Mouse (Mus musculus) erythroblast, embryonic 14.5 days (primary cell): ENCODE data around the gene Fam107a. TPM values are rescaled to one million over a fixed set of nuclear protein-coding genes. Genes with fewer than 3 reads are reported as not detected.

ENCODE experiments used
- H3K27me3 ChIP-seq: 2 replicates; pipeline ENCODE4 v1.6.1; 2012; ENCODE audit warnings: inconsistent platforms; ENCODE audit not compliant: control insufficient read depth
- H3K36me3 ChIP-seq: 2 replicates; pipeline ENCODE4 v1.6.1; 2012; ENCODE audit warnings: mild to moderate bottlenecking, inconsistent platforms; ENCODE audit not compliant: control insufficient read depth
- H3K4me1 ChIP-seq: 2 replicates; pipeline ENCODE4 v1.6.1; 2012; ENCODE audit warnings: inconsistent platforms; ENCODE audit not compliant: control insufficient read depth
- H3K4me3 ChIP-seq: replicated peaks from 2 replicates; pipeline ENCODE3; 2012; ENCODE audit warnings: moderate library complexity, mild to moderate bottlenecking, inconsistent platforms
- H3K9me3 ChIP-seq: 2 replicates; pipeline ENCODE4 v1.6.1; 2012; ENCODE audit warnings: low read length, inconsistent platforms, mixed read lengths; ENCODE audit not compliant: control insufficient read depth
- GATA1 ChIP-seq: IDR thresholded peaks from 2 replicates; pipeline ENCODE4 v1.6.1; 2012; ENCODE audit warnings: low read length, inconsistent platforms, mixed read lengths
- TAL1 ChIP-seq: IDR thresholded peaks from 3 replicates; pipeline ENCODE4 v1.6.1; 2012; ENCODE audit warnings: low read length, inconsistent platforms, mixed read lengths
- polyA plus RNA-seq: library from polyadenylated mRNA; stranded (reverse); fragments of >175 nt; gene quantifications from 2 replicates; pipeline ENCODE4 v1.2.3, GENCODE M21; 2012

The Fam107a gene
- polyA plus RNA-seq, 1 experiment = not detected

DNA sequence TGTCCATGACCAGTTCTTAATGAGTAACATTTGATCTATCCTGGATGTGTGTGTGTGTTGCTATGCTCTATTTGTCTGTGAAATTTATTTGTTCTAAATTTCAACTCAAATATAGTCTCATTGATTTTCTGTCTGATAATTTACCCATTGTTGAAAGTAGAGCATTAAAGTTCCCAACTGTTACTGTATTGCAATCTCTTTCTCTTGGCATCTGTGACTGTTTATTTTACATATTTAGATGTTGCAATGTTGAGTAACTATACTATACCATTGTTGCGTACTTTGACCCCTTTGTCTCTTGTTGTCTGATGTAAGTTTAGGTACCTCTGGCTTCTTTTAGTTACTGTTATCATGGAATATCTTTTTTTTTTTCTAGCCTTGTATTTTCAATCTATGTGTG, 53.4 kb downstream of the Fam107a start:
- TF ChIP-seq TAL1 (no peak), GATA1 (no peak)
- Histone ChIP-seq H3K4me1 (no peaks in the 10 kb centered on the region), H3K27me3 (no peaks in the 10 kb centered on the region), H3K36me3 (no peaks in the 10 kb centered on the region), H3K4me3 (no peak overlapping the region), H3K9me3 (no peaks in the 10 kb centered on the region)

DNA sequence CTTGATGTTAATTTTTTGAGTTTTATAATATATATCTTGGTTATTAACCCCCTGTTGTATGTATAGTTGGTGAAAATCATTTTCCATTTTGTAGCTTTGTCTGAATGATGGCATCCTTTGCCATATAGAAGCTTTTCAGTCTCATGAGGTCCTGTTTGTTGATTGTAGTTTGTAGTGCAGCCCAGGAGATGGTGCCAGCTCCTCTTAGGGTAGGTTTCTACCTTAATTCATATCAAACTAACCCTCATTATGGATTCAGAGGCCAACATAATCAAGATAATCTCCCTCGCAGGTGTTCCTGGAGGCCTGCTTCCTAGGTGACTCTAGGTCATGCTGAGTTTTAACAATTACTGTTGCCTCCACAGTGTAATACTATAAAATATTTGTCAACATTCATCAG, 55.6 kb downstream of the Fam107a start:
- H3K27me3 ChIP-seq = no peaks in the 10 kb centered on the region
- no peak for TF ChIP-seq GATA1
- TF ChIP-seq TAL1 = no peak
- H3K4me1 ChIP-seq = no peaks in the 10 kb centered on the region
- no peaks in the 10 kb centered on the region for H3K9me3 ChIP-seq
- no peaks in the 10 kb centered on the region for H3K36me3 ChIP-seq
- no peak overlapping the region for H3K4me3 ChIP-seq

DNA sequence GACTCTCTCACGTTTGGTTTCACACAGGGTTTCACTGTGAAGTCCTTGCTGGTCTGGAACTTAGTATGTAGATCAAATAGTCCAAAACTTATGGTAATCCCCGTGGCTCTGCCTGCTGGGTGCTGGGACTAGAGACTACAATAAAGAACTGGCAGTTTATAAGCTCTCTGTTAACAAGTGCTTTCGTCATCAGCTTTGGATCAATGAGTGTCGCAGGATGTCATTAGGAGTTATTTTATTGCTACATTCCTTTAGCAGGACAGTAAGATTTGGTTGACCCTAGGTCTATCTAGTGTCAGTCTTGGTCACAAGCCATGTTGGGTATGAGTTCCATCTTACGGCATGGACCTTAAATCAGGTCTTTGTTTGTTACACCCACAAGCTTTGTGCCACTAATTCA, 57.6 kb downstream of the Fam107a start:
- Histone ChIP-seq H3K4me3 (no peak overlapping the region), H3K36me3 (no peaks in the 10 kb centered on the region), H3K27me3 (no peaks in the 10 kb centered on the region), H3K4me1 (no peaks in the 10 kb centered on the region), H3K9me3 (no peaks in the 10 kb centered on the region)
- no peak for TF ChIP-seq TAL1
- no peak for TF ChIP-seq GATA1

DNA sequence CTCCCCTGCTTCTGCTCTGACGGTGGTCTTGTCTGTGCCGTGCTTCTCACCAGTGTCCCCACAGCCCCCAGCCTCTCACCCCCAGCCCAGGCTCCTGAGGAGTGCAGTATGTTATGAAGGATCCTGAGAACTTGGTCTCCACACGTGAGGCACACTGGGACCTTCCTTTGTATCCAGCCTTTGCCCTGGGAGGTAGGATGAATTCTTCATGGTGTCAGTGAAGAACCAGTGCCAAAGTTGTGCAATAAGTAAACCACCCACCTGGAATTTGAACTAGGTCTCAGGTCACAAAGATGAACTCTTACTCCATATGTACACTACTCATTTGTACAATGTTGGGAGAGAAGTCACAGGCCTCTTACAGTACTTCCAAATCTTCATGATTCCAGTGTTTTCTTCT, 58.7 kb downstream of the Fam107a start, which contains the start of gene Acox2:
Gene Acox2, minus strand, starts transcription at position 188 of the 400 bp plus-strand sequence.
- Histone ChIP-seq H3K9me3 (no peaks in the 10 kb centered on the region), H3K4me1 (no peaks in the 10 kb centered on the region), H3K4me3 (peak within 1 kb of the TSS; percentile 0), H3K36me3 (no peaks in the 10 kb centered on the region; the same call in 1 of the 2 replicates), H3K27me3 (no peaks in the 10 kb centered on the region)
- TF ChIP-seq GATA1 (no peak), TAL1 (no peak)

DNA sequence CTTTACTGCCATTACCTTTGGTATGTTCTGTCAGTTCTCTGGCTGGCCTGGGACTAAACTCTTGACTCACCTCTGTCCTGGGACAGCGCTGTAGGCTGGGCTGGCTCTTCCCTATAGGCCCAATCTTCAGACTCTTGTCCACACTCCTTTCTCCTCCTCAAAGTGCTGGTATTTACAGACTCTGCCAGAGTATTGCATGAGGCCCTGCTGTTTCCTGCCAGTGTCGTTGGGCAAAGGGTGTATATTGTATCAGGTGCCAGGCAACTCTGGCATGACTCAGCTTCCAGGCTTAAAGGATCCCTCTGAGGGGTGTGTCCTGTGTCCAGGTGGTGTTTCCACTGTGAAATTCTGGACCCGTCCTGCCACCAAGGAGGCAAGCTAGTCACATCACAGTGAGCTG, 59.1 kb downstream of the Fam107a start:
- TF ChIP-seq TAL1 (no peak), GATA1 (no peak)
- Histone ChIP-seq H3K4me3 (no peak overlapping the region), H3K4me1 (no peaks in the 10 kb centered on the region), H3K9me3 (no peaks in the 10 kb centered on the region), H3K27me3 (no peaks in the 10 kb centered on the region), H3K36me3 (no peaks in the 10 kb centered on the region; the same call in 1 of the 2 replicates)

DNA sequence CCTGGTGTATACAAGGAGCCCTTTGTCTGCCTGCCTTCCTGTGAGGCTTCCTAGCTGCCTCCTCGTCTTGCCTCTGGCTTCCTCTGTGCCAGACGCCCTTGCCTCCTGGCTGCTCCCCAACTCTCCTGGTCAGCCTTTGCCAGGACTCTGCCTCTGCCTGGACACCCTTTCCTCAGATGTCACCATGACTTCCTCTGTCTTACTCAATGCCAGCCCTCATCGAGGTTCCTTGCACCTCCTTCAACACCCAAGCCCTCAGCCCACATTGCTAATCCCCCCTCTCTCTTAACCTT, 59.5 kb downstream of the Fam107a start:
- Histone ChIP-seq H3K4me3 (peak overlapping the region; percentile 0), H3K4me1 (no peaks in the 10 kb centered on the region), H3K9me3 (no peaks in the 10 kb centered on the region), H3K27me3 (no peaks in the 10 kb centered on the region), H3K36me3 (no peaks in the 10 kb centered on the region; the same call in 1 of the 2 replicates)
- TF ChIP-seq TAL1 = no peak
- TF ChIP-seq GATA1 = no peak

DNA sequence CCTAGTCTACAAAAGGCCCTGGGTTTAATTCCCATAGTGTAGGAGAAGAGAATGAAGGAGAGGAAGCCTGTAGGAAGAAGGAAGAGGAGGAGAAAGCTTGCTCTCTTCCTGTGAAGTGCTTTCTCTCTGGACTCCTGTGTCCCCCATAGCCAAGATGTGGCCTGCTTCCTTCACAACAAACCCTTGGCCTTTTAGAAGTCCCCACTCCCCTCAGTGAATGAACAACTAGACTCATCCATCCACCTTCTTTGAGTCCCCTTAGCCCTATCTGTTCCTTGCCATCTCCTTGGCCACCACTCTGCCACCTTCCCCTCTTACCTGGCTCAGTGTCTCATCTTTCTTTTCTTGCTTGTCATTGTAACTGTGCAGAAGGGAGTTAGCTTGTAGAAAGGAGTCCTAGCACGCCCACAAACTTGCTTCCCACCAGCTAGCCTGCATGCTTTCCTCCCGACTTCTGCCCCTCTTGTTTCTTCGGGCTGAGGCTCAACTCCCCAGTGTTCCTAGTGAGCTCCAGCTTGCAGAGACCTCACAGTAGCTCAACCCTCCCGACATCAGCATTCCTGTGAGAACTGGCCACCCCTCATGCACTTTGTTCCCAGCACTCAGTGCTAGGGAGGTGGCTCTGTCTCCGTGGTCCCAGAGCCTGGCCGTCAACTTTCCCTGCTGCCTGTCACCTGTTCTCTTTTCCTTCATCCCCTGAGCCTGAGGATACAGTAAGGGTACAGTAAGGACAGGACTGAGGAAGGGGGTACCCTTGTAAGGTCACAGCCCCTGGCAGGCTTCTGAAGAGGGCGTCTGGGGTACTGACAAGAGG, 60.1 kb downstream of the Fam107a start:
- Histone ChIP-seq H3K4me1 (no peaks in the 10 kb centered on the region), H3K4me3 (peak overlapping the region; percentile 26), H3K27me3 (no peaks in the 10 kb centered on the region), H3K36me3 (no peaks in the 10 kb centered on the region; the same call in 1 of the 2 replicates), H3K9me3 (no peaks in the 10 kb centered on the region)
- no peak for TF ChIP-seq GATA1
- TF ChIP-seq TAL1 = no peak

DNA sequence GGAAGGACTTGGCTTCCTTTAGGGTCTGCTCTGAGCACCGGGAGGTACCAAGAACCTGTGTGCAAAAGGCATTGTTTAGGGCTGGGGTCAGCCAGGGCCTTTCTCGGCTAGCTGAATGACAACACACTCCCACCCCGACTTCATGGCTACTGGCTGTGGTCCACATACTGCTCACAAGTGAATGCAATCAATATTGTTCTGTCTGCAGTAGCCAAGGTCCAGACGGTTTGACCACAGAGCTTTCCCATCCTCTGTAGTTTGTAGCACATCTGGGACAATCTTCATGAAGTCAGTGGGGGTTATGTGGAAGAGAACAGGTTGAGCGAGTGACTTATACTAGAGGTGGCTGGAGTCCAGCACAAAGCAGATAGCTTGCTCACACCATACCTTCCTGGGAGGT, 60.9 kb downstream of the Fam107a start:
- H3K36me3 ChIP-seq = no peaks in the 10 kb centered on the region; the same call in 1 of the 2 replicates
- no peak for TF ChIP-seq TAL1
- TF ChIP-seq GATA1 = no peak
- no peaks in the 10 kb centered on the region for H3K9me3 ChIP-seq
- H3K27me3 ChIP-seq = no peaks in the 10 kb centered on the region
- H3K4me3 ChIP-seq = no peak overlapping the region
- H3K4me1 ChIP-seq = no peaks in the 10 kb centered on the region

DNA sequence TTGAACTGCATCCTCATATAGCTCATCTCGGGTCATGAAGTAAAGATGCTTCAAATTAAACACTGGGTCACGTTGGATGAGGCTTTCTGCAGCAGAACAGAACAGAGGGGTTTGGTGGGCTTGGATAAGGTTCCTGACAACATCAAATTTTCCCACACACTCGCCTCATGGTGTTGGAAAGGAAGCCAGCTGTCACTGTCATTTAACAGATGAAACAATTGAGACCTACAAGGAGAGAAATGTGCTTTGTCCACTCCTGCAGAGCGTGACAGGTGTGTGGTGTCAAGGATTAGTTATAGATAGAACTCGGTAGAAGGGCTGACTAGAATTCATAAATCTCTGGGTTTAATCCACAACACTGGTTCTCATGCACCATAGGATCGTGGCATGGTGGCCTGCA, 61.8 kb downstream of the Fam107a start:
- Histone ChIP-seq H3K9me3 (no peaks in the 10 kb centered on the region), H3K36me3 (peaks cover 4% of the 10 kb centered on the region; the same call in 1 of the 2 replicates), H3K27me3 (no peaks in the 10 kb centered on the region), H3K4me1 (no peaks in the 10 kb centered on the region), H3K4me3 (no peak overlapping the region)
- TF ChIP-seq GATA1 = no peak
- no peak for TF ChIP-seq TAL1

DNA sequence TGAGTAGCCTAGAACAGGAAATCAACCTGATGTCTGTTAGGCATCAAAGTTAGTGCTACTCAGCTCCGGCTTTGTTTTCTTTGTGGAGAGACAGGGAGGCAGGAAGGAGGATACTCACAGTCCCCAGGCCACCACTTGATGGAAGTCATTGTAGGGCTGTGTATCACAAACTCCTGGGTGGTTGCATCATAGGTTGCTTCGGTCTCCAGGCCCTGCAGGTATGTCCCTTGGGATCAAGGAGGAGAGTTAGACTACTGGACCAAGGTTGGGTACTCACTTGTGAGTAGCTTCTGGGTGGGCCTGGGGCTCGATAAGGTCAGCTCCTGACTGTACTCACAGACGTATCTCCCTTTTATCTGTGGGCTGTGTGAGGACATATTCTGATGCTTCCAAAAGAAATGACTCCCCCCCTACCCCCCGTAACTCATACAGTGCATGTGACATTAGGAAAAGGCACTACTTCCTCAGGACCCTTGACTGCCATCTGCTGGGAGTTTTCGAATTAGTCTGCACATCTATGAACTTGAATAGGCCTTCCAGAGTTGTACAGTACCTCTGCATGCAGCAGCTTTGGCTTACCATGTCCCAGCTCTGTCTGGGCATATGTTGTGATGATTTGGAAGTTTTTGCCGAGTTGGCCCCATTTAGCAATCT, 62.6 kb downstream of the Fam107a start:
- Histone ChIP-seq H3K36me3 (peaks cover 5% of the 10 kb centered on the region; the same call in 1 of the 2 replicates), H3K4me3 (no peak overlapping the region)
- TF ChIP-seq GATA1 (no peak), TAL1 (no peak)

More for the DNA sequence above, 62.6 kb downstream of the Fam107a start:
- Histone ChIP-seq H3K9me3 (no peaks in the 10 kb centered on the region), H3K27me3 (no peaks in the 10 kb centered on the region), H3K4me1 (no peaks in the 10 kb centered on the region)
